Mouse (Mus musculus): ENCODE data around the gene Rad23a.

DNA sequence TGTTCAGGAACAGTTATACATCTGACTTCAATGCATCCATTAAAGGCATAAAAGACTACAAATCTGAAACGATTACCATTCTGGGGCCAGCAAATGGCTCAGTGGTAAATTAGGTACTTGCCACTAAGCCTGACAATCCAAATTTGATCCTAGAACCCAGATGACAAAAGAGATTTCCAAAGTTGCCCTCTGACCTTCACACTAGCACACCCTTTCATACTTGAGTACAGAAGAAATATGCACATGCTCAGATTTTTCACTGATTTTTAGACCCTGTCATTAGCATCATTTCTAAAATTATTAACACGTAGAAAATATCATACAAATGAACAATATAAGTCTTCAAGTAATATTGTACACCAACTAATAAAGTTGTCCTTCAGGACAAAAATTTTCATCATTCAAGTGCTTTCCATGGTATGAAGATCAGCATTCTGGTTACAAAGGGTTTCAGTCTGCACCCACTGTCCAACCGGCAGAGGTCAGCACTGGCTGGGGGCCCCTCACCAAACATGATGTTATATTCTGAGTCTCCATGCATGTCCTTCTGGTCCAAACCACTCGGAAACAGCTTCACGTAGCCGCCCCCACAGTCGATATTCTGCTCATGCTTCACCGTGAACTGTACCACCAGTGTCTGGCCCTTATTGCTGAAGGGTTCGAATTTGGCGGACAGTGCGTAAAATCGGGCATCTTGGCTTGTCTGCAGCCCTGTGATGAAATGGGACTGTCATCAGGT, 5.1 kb upstream of the Rad23a start:
- TF ChIP-seq CTCF (IDR thresholded peaks at IDR 0.05; ENCODE audit: borderline replicate concordance, insufficient read depth, low read length) (no peak; the same call in 1 of the 2 replicates), POLR2A (IDR thresholded peaks at IDR 0.05; ENCODE audit: low read depth, low read length) (no peak; the same call in 1 of the 2 replicates)

Measured in embryonic fibroblast, embryonic 13.5 days (primary cell).